Mouse (Mus musculus) kidney, adult 2 months (tissue): ENCODE measurements at regions not wholly inside any gene's neighbourhood (a gene's known extent, or its start where the extent isn't known, plus 50 kb on each side); places are given as distances from the start of the nearest gene placed in this dataset.

Experiments used
- DNase-seq: peaks from one replicate; pipeline ENCODE4 v3.0.0; 2021
- H3K27ac ChIP-seq: fragments of 200-500 bp; 2 replicates; pipeline ENCODE4 v1.5.1; 2012; ENCODE audit warnings: low read depth, low read length, control low read depth, inconsistent platforms; ENCODE audit not compliant: insufficient read depth
- H3K27me3 ChIP-seq: fragments of 200-500 bp; replicated peaks from 2 replicates; pipeline ENCODE4 v1.6.1; 2012; ENCODE audit warnings: mild to moderate bottlenecking, moderate library complexity, low read length, inconsistent platforms; ENCODE audit not compliant: control insufficient read depth, insufficient read depth
- H3K36me3 ChIP-seq: fragments of 200-500 bp; 2 replicates; pipeline ENCODE4 v1.6.1; 2012; ENCODE audit warnings: mild to moderate bottlenecking, moderate library complexity, low read length, inconsistent platforms; ENCODE audit not compliant: control insufficient read depth, insufficient read depth
- H3K4me1 ChIP-seq: fragments of 200-500 bp; 2 replicates; pipeline ENCODE4 v1.6.1; 2011; ENCODE audit warnings: low read length; ENCODE audit not compliant: control insufficient read depth, insufficient read depth
- H3K4me3 ChIP-seq: fragments of 200-500 bp; 2 replicates; pipeline ENCODE4 v1.5.1; 2011; ENCODE audit warnings: mild to moderate bottlenecking, low read depth, low read length, control low read depth; ENCODE audit not compliant: insufficient read depth
- CTCF ChIP-seq: fragments of 200-500 bp; conservative IDR thresholded peaks from 2 replicates; pipeline ENCODE4 v1.5.1; 2011; ENCODE audit warnings: low read depth, mild to moderate bottlenecking, control low read depth, low read length, moderate library complexity, mixed read lengths; ENCODE audit not compliant: insufficient read depth, insufficient read length
- POLR2A ChIP-seq: fragments of 200-500 bp; IDR thresholded peaks from one replicate; pipeline ENCODE4 v1.6.1; 2011; ENCODE audit warnings: low read depth, low read length, control low read depth
- WGBS: fragments of 180-500 bp; shearing (Covaris S2); methylation state at CpG from one replicate; pipeline ENCODE4 v1.1.7; 2018; 5-methylcytosine and 5-hydroxymethylcytosine counted together

- no peaks in the 10 kb centered on the region for H3K27me3 ChIP-seq
- 58% methylated on average over 5 of the region's 5 CpGs for WGBS
- H3K27ac ChIP-seq = no peak overlapping the region
- no peak for TF ChIP-seq CTCF
- no peak for TF ChIP-seq POLR2A
- peaks cover 6% of the 10 kb centered on the region for H3K4me1 ChIP-seq
- H3K4me3 ChIP-seq = no peak overlapping the region
- no peak for DNase-seq
- H3K36me3 ChIP-seq = no peaks in the 10 kb centered on the region
These were observed 100.4 kb downstream of the Pja1 start for GRCm38 (mm10) chrX:99370711-99371110.

- H3K27ac ChIP-seq = no peak overlapping the region
- H3K27me3 ChIP-seq = no peaks in the 10 kb centered on the region
- H3K36me3 ChIP-seq = no peaks in the 10 kb centered on the region
- WGBS = 69% methylated on average over 6 of the region's 6 CpGs
- TF ChIP-seq POLR2A = no peak
- H3K4me3 ChIP-seq = no peak overlapping the region
- peaks cover 6% of the 10 kb centered on the region for H3K4me1 ChIP-seq
- peak; percentile 17 for DNase-seq
These were observed 101.7 kb downstream of the Pja1 start for GRCm38 (mm10) chrX:99369258-99369900.

GRCm38 (mm10) chrX:99364072-99364471, 107.0 kb downstream of the Pja1 start:
- TF ChIP-seq POLR2A = no peak
- no peak for TF ChIP-seq CTCF
- no peak for DNase-seq
- Histone ChIP-seq H3K27me3 (no peaks in the 10 kb centered on the region), H3K4me1 (no peaks in the 10 kb centered on the region), H3K4me3 (no peak overlapping the region), H3K27ac (no peak overlapping the region), H3K36me3 (no peaks in the 10 kb centered on the region)
- 83% methylated on average over 5 of the region's 5 CpGs for WGBS

- Histone ChIP-seq H3K36me3 (no peaks in the 10 kb centered on the region), H3K27ac (no peak overlapping the region), H3K4me3 (no peak overlapping the region), H3K4me1 (no peaks in the 10 kb centered on the region), H3K27me3 (no peaks in the 10 kb centered on the region)
- no peak for DNase-seq
- TF ChIP-seq CTCF (no peak), POLR2A (no peak)
- WGBS = 74% methylated on average over 11 of the region's 11 CpGs
These were observed 110.8 kb downstream of the Pja1 start for GRCm38 (mm10) chrX:99360095-99360890.

GRCm38 (mm10) chrX:99358784-99359183, 112.3 kb downstream of the Pja1 start:
- TF ChIP-seq CTCF (peak; percentile 59; the same call in 1 of the 2 replicates), POLR2A (no peak)
- DNase-seq = peak; percentile 56
- 50% methylated on average over 1 of the region's 1 CpGs for WGBS
- no peaks in the 10 kb centered on the region for H3K36me3 ChIP-seq
- no peaks in the 10 kb centered on the region for H3K4me1 ChIP-seq
- no peak overlapping the region for H3K27ac ChIP-seq
- no peak overlapping the region for H3K4me3 ChIP-seq
- no peaks in the 10 kb centered on the region for H3K27me3 ChIP-seq

- H3K36me3 ChIP-seq = no peaks in the 10 kb centered on the region
- no peak overlapping the region for H3K27ac ChIP-seq
- 63% methylated on average over 13 of the region's 13 CpGs for WGBS
- H3K4me1 ChIP-seq = no peaks in the 10 kb centered on the region
- DNase-seq = no peak
- no peak overlapping the region for H3K4me3 ChIP-seq
- no peaks in the 10 kb centered on the region for H3K27me3 ChIP-seq
- TF ChIP-seq POLR2A (no peak), CTCF (no peak)
These were observed 112.9 kb downstream of the Pja1 start for GRCm38 (mm10) chrX:99358051-99358617.

- no peaks in the 10 kb centered on the region for H3K4me1 ChIP-seq
- no peaks in the 10 kb centered on the region for H3K27me3 ChIP-seq
- no peak overlapping the region for H3K27ac ChIP-seq
- no peak for DNase-seq
- TF ChIP-seq POLR2A (no peak), CTCF (no peak)
- WGBS = 85% methylated on average over 5 of the region's 5 CpGs
- H3K4me3 ChIP-seq = no peak overlapping the region
- H3K36me3 ChIP-seq = no peaks in the 10 kb centered on the region
These were observed 115.9 kb downstream of the Pja1 start for GRCm38 (mm10) chrX:99355128-99355527.

GRCm38 (mm10) chrX:99350233-99350632, 120.8 kb downstream of the Pja1 start:
- Histone ChIP-seq H3K27ac (no peak overlapping the region), H3K27me3 (no peaks in the 10 kb centered on the region), H3K4me1 (no peaks in the 10 kb centered on the region), H3K36me3 (no peaks in the 10 kb centered on the region), H3K4me3 (no peak overlapping the region)
- 88% methylated on average over 3 of the region's 3 CpGs for WGBS
- TF ChIP-seq POLR2A (no peak), CTCF (no peak)
- DNase-seq = no peak
